Mouse (Mus musculus): ENCODE data around the gene Gm49388. TPM values are rescaled to one million over a fixed set of nuclear protein-coding genes. Genes with fewer than 3 reads are reported as not detected.
"Not testable (repeated sequence)": the region's sequence is repeated elsewhere in the genome, so short reads cannot be mapped to it uniquely, and the experiment has no call there.

Gm49388 gene
- polyA plus RNA-seq, 1 experiment from 2014 or later = not detected

DNA sequence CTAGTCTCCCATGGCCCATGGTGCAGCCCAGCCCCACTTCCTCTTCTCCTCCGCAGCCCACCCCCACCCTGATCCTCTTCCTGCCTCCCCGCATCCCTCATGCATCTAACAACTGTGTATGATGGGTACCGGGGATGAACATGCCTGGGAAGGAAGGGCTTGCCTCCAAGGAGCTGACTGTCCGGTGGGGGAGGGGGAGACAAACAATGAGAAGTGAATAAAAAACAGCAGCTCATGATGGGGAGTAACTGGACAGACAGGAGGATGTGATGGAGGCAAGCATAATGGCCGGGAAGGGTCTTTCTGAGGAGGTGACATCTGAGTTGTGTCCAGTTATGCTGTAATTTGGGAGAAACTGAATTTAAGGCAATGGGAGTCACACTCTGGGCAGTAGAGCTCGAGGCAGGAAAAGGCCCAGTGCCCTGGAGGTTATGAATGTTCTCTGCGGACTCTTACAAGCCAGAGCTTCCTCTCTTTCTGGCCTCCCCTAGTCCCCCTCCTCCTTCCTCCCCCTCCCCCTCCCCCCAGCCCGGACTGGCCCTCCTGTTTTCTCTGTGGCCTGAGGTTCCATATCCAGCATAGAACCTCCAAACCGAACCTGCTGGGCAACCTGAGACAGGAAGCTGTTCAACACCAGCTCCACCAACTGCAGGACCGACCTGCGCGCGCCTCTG is 35.6 kb downstream of the Gm49388 start:
- Histone ChIP-seq H3K27ac (ENCODE audit: low read length) (no peak overlapping the region), H3K4me3 (ENCODE audit: low read length) (no peak overlapping the region), H3K9me3 (ENCODE audit: control insufficient read depth, low read length) (no peaks in the 10 kb centered on the region), H3K4me2 (ENCODE audit: low read depth, low read length) (no peak overlapping the region), H3K4me1 (ENCODE audit: control insufficient read depth, insufficient read depth, low read length) (0 out of 2 replicates have a peak, but pooled peaks cover 11% of the 10 kb centered on the region), H3K9ac (ENCODE audit: low read depth, low read length) (no peak overlapping the region), H3K27me3 (replicated peaks; ENCODE audit: control insufficient read depth, insufficient read depth, low read length) (no peaks in the 10 kb centered on the region), H3K36me3 (ENCODE audit: control insufficient read depth, insufficient read depth, low read length) (no peaks in the 10 kb centered on the region)
- 56% methylated on average over 13 of the region's 13 CpGs for WGBS
- no peak for ATAC-seq

DNA sequence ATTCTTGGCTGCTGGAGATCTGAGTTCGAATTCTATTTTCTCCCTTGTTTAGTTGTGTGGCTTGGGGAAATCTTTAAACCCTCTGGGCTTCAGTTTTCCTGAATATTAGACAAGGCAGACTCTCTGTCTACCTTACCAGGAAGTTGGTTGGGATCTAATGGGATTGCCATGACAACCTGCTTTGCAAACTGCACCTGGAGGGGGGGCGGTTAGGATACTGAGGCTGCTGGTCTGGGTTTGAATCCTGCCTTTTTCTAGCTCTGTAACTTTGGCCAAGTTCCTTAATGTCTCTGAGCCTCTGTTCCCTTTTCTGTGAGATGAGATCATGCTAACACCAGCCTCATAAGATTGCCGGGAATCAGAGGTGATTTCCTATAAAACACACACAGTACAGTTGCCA is 37.1 kb downstream of the Gm49388 start:
- Histone ChIP-seq H3K27me3 (replicated peaks; ENCODE audit: control insufficient read depth, insufficient read depth, low read length) (no peaks in the 10 kb centered on the region), H3K27ac (ENCODE audit: low read length) (no peak overlapping the region), H3K9me3 (ENCODE audit: control insufficient read depth, low read length) (no peaks in the 10 kb centered on the region), H3K4me3 (ENCODE audit: low read length) (no peak overlapping the region), H3K36me3 (ENCODE audit: control insufficient read depth, insufficient read depth, low read length) (no peaks in the 10 kb centered on the region), H3K4me1 (ENCODE audit: control insufficient read depth, insufficient read depth, low read length) (0 out of 2 replicates have a peak, but pooled peaks cover 11% of the 10 kb centered on the region), H3K4me2 (ENCODE audit: low read depth, low read length) (no peak overlapping the region), H3K9ac (ENCODE audit: low read depth, low read length) (no peak overlapping the region)
- WGBS = 85% methylated on average over 3 of the region's 3 CpGs
- no peak for ATAC-seq

DNA sequence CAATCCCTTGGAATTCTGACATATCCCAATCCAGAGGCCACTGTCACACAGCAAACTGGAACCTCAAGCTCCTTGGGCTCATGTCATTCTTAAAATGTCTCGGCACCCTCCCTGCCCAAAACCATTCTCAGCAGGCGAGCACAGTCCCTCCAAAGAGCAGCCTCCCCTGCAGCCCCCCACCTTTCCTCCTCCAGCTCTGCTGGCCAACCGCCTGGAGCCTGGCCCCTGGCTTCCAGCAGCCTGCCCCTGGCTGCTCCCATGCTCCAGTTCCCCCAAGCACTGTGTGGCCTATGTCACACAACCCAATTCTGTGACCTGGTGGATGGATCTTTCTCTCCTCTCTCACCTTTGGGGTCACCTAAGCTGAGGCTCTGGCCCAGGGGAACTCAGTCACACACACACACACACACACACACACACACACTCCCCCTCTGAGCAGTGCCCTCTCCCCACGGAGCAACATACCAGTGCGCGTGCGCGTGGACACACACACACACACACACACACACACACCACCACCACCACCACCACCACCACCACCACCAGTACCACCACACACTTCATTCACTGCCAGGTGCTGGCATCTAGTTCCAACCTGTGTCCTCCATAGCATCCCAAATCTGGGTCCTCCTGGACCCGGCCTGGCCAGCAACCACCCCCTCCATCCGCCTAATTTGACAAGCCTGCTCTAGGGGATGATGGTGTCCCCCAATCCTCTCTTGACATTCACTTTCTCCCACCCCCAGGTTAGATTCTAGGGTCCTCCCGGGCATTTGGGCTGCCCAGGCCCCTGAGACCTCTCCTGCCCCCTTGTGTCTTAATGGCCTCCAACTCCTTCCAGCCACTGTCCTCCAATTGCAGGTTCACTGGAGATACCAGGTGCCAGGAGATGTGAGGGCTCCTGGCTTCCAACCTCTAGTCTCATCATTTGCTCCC is 38.1 kb downstream of the Gm49388 start:
- WGBS = 71% methylated on average over 11 of the region's 11 CpGs
- peak; percentile 36; the same call in 1 of the 2 replicates for ATAC-seq
- Histone ChIP-seq H3K4me3 (ENCODE audit: low read length) (peak overlapping the region; percentile 60), H3K9me3 (ENCODE audit: control insufficient read depth, low read length) (no peaks in the 10 kb centered on the region), H3K36me3 (ENCODE audit: control insufficient read depth, insufficient read depth, low read length) (no peaks in the 10 kb centered on the region), H3K27me3 (replicated peaks; ENCODE audit: control insufficient read depth, insufficient read depth, low read length) (no peaks in the 10 kb centered on the region), H3K4me1 (ENCODE audit: control insufficient read depth, insufficient read depth, low read length) (0 out of 2 replicates have a peak, but pooled peaks cover 11% of the 10 kb centered on the region), H3K27ac (ENCODE audit: low read length) (no peak overlapping the region), H3K4me2 (ENCODE audit: low read depth, low read length) (peak overlapping the region; percentile 72), H3K9ac (ENCODE audit: low read depth, low read length) (peak overlapping the region; percentile 74)

DNA sequence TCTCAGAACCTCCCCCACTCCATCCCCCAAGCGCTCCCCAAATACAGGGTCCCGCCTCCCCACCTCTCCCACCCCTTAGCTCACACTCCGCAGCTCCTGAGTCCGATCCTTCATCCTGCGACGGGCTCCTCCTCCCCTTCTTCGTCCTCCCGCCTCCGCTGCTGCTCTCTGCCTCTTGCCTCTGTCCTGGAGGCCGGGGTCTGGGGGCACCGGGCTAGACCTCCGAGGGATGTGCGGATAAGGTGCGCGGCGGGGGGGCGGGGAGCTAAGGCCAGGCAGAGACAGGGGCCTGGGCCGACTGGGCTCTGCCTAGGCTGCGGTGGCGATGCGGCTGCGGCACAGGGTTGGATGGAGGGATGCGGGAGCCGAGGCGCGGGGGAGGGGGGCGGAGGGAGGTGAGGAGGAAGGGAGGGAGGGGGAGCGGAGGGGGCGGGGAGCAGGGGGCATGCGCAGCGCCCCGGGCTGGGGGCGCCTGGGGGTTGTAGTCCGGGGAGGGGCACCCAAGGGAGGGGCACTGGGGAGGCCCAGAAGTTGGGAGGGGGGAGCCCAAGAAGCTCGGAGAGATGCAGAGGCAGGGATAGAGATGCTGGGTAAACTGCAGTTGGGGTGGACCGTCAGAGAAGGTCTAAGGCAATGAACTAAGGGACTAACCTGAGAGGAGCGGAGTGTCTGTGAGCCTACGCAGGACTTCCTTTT is 38.9 kb downstream of the Gm49388 start, which contains the start of the genes Stx4a and Stx1b:
Gene Stx4a, plus strand, starts transcription at position 119 of the 696 bp plus-strand sequence.
Gene Stx1b, minus strand, starts transcription at position 374 of the 696 bp plus-strand sequence.
- H3K9ac ChIP-seq (ENCODE audit: low read depth, low read length) = peak within 1 kb of the TSS; percentile 74
- H3K27me3 ChIP-seq (replicated peaks; ENCODE audit: control insufficient read depth, insufficient read depth, low read length) = no peaks in the 10 kb centered on the region
- H3K36me3 ChIP-seq (ENCODE audit: control insufficient read depth, insufficient read depth, low read length) = no peaks in the 10 kb centered on the region
- H3K4me1 ChIP-seq (ENCODE audit: control insufficient read depth, insufficient read depth, low read length) = 0 out of 2 replicates have a peak, but pooled peaks cover 11% of the 10 kb centered on the region
- H3K9me3 ChIP-seq (ENCODE audit: control insufficient read depth, low read length) = no peaks in the 10 kb centered on the region
- H3K27ac ChIP-seq (ENCODE audit: low read length) = peak within 1 kb of the TSS; percentile 28; the same call in 1 of the 2 replicates
- ATAC-seq = peak; percentile 73
- peak within 1 kb of the TSS; percentile 72 for H3K4me2 ChIP-seq (ENCODE audit: low read depth, low read length)
- 5% methylated on average over 35 of the region's 38 CpGs for WGBS
- peak within 1 kb of the TSS; percentile 60 for H3K4me3 ChIP-seq (ENCODE audit: low read length)

DNA sequence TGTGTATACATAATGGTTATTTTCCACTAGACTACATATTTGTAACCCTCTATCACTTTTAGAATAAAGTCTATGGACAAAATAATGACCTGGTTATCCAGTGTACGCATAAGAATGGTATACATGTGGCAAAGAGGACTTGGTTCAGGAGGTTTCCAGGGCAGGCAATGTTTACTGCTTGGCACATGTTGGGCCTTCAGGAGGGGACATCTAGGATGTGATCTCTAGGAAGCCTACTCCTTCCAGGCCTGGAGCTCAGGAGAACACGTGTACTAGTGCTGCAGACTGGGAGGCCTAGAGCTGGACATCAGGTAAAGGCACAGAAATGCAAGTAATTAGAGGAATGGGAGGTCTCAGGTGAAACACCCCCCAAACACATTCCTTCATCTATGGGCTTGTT is 50.1 kb downstream of the Gm49388 start:
- ATAC-seq = no peak
- H3K36me3 ChIP-seq (ENCODE audit: control insufficient read depth, insufficient read depth, low read length) = no peaks in the 10 kb centered on the region
- WGBS = 84% methylated on average over 2 of the region's 2 CpGs
- no peaks in the 10 kb centered on the region for H3K4me1 ChIP-seq (ENCODE audit: control insufficient read depth, insufficient read depth, low read length)
- H3K4me2 ChIP-seq (ENCODE audit: low read depth, low read length) = no peak overlapping the region
- H3K9ac ChIP-seq (ENCODE audit: low read depth, low read length) = no peak overlapping the region
- no peaks in the 10 kb centered on the region for H3K27me3 ChIP-seq (replicated peaks; ENCODE audit: control insufficient read depth, insufficient read depth, low read length)
- H3K4me3 ChIP-seq (ENCODE audit: low read length) = no peak overlapping the region
- no peak overlapping the region for H3K27ac ChIP-seq (ENCODE audit: low read length)
- H3K9me3 ChIP-seq (ENCODE audit: control insufficient read depth, low read length) = no peaks in the 10 kb centered on the region

DNA sequence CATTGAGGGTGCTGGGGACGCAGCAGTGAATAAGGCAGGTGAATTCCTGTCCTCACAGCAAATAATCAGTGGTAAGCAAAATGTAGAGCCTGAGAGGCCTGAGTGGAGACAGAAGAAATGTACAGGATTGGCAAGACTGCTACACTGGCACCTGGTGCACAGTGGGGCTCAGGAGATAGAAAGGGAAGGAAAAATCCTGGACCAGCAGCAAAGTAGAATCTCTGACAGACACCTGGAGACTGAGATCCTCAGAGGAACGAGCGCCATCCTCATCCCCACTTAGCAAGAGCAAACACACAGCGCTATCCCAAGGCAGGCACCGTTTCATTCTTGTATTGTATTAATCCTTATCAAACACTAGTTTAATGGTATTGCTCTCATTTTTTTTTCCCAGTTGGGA is 52.1 kb downstream of the Gm49388 start:
- no peak overlapping the region for H3K4me2 ChIP-seq (ENCODE audit: low read depth, low read length)
- 0 out of 2 replicates have a peak, but pooled peaks cover 4% of the 10 kb centered on the region for H3K4me1 ChIP-seq (ENCODE audit: control insufficient read depth, insufficient read depth, low read length)
- no peak overlapping the region for H3K4me3 ChIP-seq (ENCODE audit: low read length)
- H3K9ac ChIP-seq (ENCODE audit: low read depth, low read length) = no peak overlapping the region
- no peaks in the 10 kb centered on the region for H3K9me3 ChIP-seq (ENCODE audit: control insufficient read depth, low read length)
- H3K36me3 ChIP-seq (ENCODE audit: control insufficient read depth, insufficient read depth, low read length) = no peaks in the 10 kb centered on the region
- 90% methylated on average over 5 of the region's 5 CpGs for WGBS
- no peak overlapping the region for H3K27ac ChIP-seq (ENCODE audit: low read length)
- no peaks in the 10 kb centered on the region for H3K27me3 ChIP-seq (replicated peaks; ENCODE audit: control insufficient read depth, insufficient read depth, low read length)
- ATAC-seq = no peak

DNA sequence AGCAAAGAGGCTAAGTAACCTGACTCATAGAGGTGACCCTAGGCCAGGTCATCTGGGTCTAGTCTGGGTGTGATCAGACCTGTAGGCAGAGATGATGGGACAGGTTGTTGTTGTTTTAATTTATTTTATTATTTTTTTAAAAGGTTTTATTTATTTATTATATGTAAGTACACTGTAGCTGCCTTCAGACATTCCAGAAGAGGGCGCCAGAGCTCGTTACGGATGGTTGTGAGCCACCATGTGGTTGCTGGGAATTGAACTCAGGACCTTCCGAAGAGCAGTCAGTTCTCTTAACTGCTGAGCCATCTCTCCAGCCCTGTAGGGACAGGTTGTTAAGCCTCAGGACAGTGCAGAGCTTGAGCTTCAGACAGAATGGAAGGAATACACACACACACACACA is 52.5 kb downstream of the Gm49388 start:
- H3K4me2 ChIP-seq (ENCODE audit: low read depth, low read length); H3K9me3 ChIP-seq (ENCODE audit: control insufficient read depth, low read length); H3K9ac ChIP-seq (ENCODE audit: low read depth, low read length); H3K27ac ChIP-seq (ENCODE audit: low read length); H3K4me1 ChIP-seq (ENCODE audit: control insufficient read depth, insufficient read depth, low read length); H3K4me3 ChIP-seq (ENCODE audit: low read length); H3K27me3 ChIP-seq (replicated peaks; ENCODE audit: control insufficient read depth, insufficient read depth, low read length); ATAC-seq; H3K36me3 ChIP-seq (ENCODE audit: control insufficient read depth, insufficient read depth, low read length): not testable (repeated sequence)
- 76% methylated on average over 4 of the region's 4 CpGs for WGBS

DNA sequence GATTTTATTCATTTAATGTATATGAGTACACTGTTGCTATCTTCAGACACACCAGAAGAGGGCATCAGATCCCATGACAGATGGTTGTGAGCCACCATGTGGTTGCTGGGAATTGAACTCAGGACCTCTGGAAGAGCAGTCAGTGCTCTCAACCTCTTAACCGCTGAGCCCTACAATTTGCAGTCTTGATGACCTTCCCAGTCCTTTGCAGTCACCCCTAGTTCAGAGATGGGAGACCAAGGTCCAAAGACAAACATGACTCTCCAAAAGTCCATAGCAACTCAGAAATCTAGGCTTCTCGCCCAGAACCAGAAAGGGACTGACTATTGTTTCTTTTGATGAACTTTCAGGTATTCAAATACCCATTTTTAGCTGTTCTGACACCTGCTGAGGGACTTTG is 54.6 kb downstream of the Gm49388 start:
- H3K9me3 ChIP-seq (ENCODE audit: control insufficient read depth, low read length); H3K4me3 ChIP-seq (ENCODE audit: low read length); H3K36me3 ChIP-seq (ENCODE audit: control insufficient read depth, insufficient read depth, low read length); H3K27ac ChIP-seq (ENCODE audit: low read length); H3K27me3 ChIP-seq (replicated peaks; ENCODE audit: control insufficient read depth, insufficient read depth, low read length); H3K9ac ChIP-seq (ENCODE audit: low read depth, low read length); H3K4me2 ChIP-seq (ENCODE audit: low read depth, low read length); ATAC-seq: not testable (repeated sequence)
- 79% methylated on average over 2 of the region's 2 CpGs for WGBS
- peaks cover 10% of the 10 kb centered on the region for H3K4me1 ChIP-seq (ENCODE audit: control insufficient read depth, insufficient read depth, low read length)

DNA sequence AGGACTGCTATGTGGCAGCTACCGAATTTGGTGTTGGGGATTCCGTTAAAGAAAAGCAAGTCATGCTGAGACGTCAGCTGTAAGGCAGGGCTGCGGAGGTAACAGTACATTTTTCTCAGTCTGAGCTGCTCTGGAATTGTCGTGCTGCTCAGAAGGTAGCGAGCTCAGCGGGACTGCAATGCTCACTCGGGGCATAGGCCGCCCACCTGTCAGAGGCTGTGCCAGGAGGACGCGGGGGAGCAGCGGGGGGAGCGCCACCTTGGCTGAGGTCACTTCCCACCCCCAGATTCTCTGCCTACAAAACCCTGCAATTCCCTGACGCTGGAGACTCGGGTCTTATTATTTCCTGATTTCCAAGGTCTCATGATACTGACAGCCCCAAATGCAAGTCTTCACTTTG is 55.5 kb downstream of the Gm49388 start:
- Histone ChIP-seq H3K9ac (ENCODE audit: low read depth, low read length) (peak overlapping the region; percentile 88), H3K36me3 (ENCODE audit: control insufficient read depth, insufficient read depth, low read length) (peaks cover 2% of the 10 kb centered on the region; the same call in 1 of the 2 replicates), H3K4me3 (ENCODE audit: low read length) (peak overlapping the region; percentile 75), H3K4me1 (ENCODE audit: control insufficient read depth, insufficient read depth, low read length) (peaks cover 10% of the 10 kb centered on the region), H3K27ac (ENCODE audit: low read length) (peak overlapping the region; percentile 94), H3K27me3 (replicated peaks; ENCODE audit: control insufficient read depth, insufficient read depth, low read length) (no peaks in the 10 kb centered on the region), H3K9me3 (ENCODE audit: control insufficient read depth, low read length) (no peaks in the 10 kb centered on the region), H3K4me2 (ENCODE audit: low read depth, low read length) (peak overlapping the region; percentile 79)
- ATAC-seq = peak; percentile 19
- 3% methylated on average over 15 of the region's 15 CpGs for WGBS
